Mouse (Mus musculus): ENCODE measurements around the gene Gas1. TPM values are rescaled to one million over a fixed set of nuclear protein-coding genes. Genes with fewer than 3 reads are reported as not detected.

Gene Gas1
- polyA plus RNA-seq, 1 experiment from 2014 or later = 93.4 TPM

DNA sequence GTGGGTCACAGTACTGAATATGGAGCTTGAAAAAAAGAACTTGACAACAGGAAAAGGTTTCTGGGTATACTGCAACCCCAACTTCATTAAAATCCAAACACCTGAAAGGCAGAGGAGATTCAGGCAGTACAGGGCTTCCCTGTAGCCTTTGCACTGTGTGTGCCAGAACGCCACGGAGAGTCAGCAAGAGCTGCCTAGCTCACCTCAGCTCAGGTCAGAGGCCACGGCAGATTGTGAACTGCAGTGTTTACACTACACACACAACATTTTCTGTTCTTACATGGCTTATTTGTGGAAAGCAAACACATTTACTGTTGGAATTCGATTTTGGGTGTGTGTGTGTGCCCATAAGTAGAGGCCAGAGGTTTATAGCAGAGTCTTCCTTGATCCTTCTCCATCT is 5.2 kb upstream of the Gas1 start:
- 0 out of 2 replicates have a peak, but pooled peaks cover 2% of the 10 kb centered on the region for H3K4me1 ChIP-seq (replicated peaks)
- no peak for ATAC-seq
- no peak overlapping the region for H3K4me3 ChIP-seq (replicated peaks)
- no peaks in the 10 kb centered on the region for H3K27me3 ChIP-seq (replicated peaks)
- no peaks in the 10 kb centered on the region for H3K9me3 ChIP-seq
- H3K27ac ChIP-seq = no peak overlapping the region
- no peak overlapping the region for H3K9ac ChIP-seq
- WGBS = 39% methylated on average over 4 of the region's 4 CpGs
- no peaks in the 10 kb centered on the region for H3K36me3 ChIP-seq
- no peak overlapping the region for H3K4me2 ChIP-seq (replicated peaks)

DNA sequence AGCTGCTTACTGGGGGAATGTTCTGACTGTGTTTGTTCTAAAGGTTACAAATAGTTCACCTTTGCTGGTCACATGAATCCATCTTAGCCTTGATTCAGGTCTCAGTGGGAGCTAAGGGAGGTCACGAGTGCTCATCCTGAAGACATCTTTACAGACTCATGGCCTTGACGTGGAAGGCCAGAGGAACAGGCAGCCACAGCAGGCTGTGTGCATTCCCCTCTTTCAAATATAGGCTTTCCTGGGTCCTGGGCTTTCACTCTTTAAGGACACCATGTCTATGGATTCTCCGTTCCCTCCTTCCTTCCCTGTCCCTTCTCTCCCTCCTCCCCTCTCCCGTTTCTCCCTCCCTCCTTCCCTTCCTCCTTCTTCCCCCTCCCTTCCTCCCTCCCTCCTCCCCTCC is 2.5 kb upstream of the Gas1 start:
- H3K27me3 ChIP-seq (replicated peaks) = no peaks in the 10 kb centered on the region; the same call in 1 of the 2 replicates
- no peaks in the 10 kb centered on the region for H3K36me3 ChIP-seq
- H3K9me3 ChIP-seq = no peaks in the 10 kb centered on the region
- 78% methylated on average over 4 of the region's 4 CpGs for WGBS
- H3K4me1 ChIP-seq (replicated peaks) = 0 out of 2 replicates have a peak, but pooled peaks cover 2% of the 10 kb centered on the region
- no peak for ATAC-seq
- H3K4me3 ChIP-seq (replicated peaks) = no peak overlapping the region
- H3K27ac ChIP-seq = no peak overlapping the region
- no peak overlapping the region for H3K4me2 ChIP-seq (replicated peaks)
- H3K9ac ChIP-seq = no peak overlapping the region

DNA sequence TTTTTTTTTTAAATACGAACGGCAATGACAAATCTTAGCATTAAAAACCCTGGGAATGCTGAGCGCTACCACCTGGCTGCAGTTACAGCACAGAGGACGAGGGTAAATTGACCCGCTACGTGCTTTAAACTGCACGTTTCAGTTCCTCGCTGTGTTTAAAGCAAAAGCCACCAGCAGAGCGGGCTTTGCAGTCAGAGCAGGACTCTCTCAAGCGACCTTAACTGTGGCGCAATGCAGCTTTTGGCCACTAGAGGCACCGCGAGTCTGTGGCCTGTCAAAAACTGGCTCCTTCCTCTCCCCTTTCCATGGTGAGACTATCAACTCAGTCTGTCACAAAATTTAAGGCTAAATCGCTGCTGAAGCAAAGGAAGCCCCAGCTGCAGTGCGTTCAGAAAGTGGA is 1.3 kb upstream of the Gas1 start:
- no peak overlapping the region for H3K9ac ChIP-seq
- H3K27me3 ChIP-seq (replicated peaks) = no peaks in the 10 kb centered on the region; the same call in 1 of the 2 replicates
- H3K4me2 ChIP-seq (replicated peaks) = peak overlapping the region; percentile 96
- WGBS = under 1% methylated on average over 15 of the region's 15 CpGs
- ATAC-seq = peak; percentile 11; the same call in 1 of the 2 replicates
- H3K36me3 ChIP-seq = no peaks in the 10 kb centered on the region
- H3K9me3 ChIP-seq = no peaks in the 10 kb centered on the region
- H3K4me1 ChIP-seq (replicated peaks) = peaks cover 6% of the 10 kb centered on the region; the same call in 1 of the 2 replicates
- H3K4me3 ChIP-seq (replicated peaks) = peak overlapping the region; percentile 69
- H3K27ac ChIP-seq = peak overlapping the region; percentile 98

DNA sequence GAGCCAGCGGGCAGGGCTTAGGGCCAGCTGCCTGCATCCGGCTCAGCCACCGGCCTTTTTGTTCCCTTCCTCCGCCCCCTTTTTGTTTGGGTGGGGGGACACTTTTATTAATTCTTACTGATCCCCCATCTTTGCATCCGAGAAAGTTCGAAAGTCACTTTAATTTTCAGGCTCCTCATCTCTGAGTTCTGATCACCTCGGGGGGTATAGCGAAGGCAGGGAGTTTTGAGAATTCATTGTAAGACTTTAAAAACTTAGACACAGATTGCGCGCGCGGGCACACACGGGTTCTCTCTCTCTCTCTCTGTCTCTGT is 589 bp upstream of the Gas1 start:
- Histone ChIP-seq H3K9ac (no peak overlapping the region), H3K27ac (peak overlapping the region; percentile 98), H3K9me3 (no peaks in the 10 kb centered on the region), H3K4me3 (replicated peaks) (peak overlapping the region; percentile 69), H3K36me3 (no peaks in the 10 kb centered on the region), H3K4me2 (replicated peaks) (peak overlapping the region; percentile 96), H3K27me3 (replicated peaks) (no peaks in the 10 kb centered on the region; the same call in 1 of the 2 replicates), H3K4me1 (replicated peaks) (peaks cover 10% of the 10 kb centered on the region; the same call in 1 of the 2 replicates)
- WGBS = 1% methylated on average over 13 of the region's 13 CpGs
- no peak for ATAC-seq

DNA sequence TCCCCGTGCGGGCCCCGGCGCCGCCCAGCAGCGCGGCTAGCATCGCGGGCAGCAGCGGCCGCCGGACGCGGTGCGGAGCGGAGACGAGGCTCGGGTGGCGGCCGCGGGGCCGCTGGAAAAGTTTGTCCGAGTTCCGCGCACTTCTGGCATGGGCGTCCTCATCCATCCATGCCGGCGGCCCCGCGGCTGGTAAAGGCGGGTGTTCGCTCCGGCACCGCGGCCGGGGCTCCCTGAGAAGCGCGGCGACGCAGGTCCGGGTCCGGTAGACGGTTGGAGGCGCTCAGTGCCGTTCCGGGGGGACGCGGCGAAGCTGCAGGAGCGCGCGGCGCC is 424 bp downstream of the Gas1 start:
- Histone ChIP-seq H3K27me3 (replicated peaks) (peaks cover 5% of the 10 kb centered on the region), H3K27ac (peak overlapping the region; percentile 98), H3K9me3 (no peaks in the 10 kb centered on the region), H3K36me3 (no peaks in the 10 kb centered on the region), H3K4me1 (replicated peaks) (peaks cover 15% of the 10 kb centered on the region; the same call in 1 of the 2 replicates), H3K4me3 (replicated peaks) (peak overlapping the region; percentile 69), H3K4me2 (replicated peaks) (peak overlapping the region; percentile 96), H3K9ac (peak overlapping the region; percentile 80)
- under 1% methylated on average over 52 of the region's 53 CpGs for WGBS
- no peak for ATAC-seq

DNA sequence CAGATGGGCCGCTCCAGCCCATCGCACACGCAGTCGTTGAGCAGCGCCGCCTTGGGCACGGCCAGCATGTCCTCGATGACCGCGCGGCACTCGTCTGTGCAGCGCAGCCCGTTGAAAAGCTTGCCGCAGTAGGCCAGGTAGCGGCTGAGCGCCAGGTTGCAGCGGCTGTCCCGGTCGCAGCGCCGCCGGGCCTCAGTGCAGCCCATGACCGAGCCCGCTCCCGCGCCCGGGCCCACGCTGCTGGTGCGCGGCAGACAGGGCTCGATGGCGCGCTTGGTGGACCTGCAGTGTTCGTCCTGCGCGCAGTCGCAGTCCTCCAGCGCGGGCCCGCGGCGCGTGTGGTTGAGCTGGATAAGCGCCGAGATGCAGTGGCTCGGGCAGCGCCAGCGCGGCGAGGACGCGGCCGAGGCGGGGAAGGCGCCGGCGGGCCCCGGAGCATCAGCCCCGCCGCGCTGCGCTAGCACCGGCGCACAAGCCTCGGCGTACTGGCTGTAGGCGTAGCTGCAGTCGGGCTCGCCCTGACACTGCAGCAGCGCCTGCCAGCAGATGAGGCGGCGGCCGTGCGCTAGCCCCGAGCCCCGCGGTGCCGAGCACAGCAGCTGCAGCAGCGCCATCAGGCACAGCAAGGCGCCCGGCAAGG is 909 bp downstream of the Gas1 start:
- peak; percentile 35 for ATAC-seq
- WGBS = under 1% methylated on average over 82 of the region's 82 CpGs
- peaks cover 15% of the 10 kb centered on the region; the same call in 1 of the 2 replicates for H3K4me1 ChIP-seq (replicated peaks)

DNA sequence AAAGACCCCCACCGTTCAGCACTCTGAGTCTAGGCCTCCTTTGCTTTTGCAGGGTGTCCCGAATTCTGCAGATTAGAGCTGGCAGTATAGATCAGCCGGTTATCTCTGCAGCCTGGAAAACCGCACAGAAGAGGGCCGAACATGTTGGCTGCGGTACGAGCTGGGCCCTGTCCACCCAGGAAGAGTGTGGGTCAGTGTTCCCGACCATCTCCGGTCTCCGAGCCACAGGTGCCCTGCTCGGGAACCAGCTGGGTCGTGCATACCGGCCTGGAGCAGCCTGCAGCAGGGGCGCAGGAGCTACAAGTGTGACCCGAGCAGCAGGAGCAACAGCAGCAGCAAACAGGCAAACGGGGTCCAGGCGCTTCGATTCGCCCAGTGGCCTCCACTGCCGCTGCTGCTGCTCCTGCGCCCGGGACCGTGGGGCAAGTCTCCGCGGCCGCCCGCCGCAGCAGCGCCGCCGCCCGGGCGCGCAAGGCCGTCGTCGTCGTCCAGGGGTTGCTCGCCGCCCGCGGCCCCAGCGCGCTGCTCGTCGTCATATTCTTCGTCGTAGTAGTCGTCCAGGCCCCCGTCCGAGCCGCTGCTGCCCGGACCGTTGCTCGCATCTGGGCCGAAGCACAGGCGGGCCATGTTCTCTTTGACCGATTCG is 1.6 kb downstream of the Gas1 start:
- Histone ChIP-seq H3K36me3 (no peaks in the 10 kb centered on the region), H3K27ac (peak overlapping the region; percentile 98), H3K4me2 (replicated peaks) (peak overlapping the region; percentile 96), H3K4me3 (replicated peaks) (peak overlapping the region; percentile 69), H3K4me1 (replicated peaks) (peaks cover 15% of the 10 kb centered on the region; the same call in 1 of the 2 replicates), H3K27me3 (replicated peaks) (peaks cover 10% of the 10 kb centered on the region), H3K9me3 (no peaks in the 10 kb centered on the region), H3K9ac (peak overlapping the region; percentile 80)
- ATAC-seq = peak; percentile 18; the same call in 1 of the 2 replicates
- under 1% methylated on average over 59 of the region's 59 CpGs for WGBS

More for the DNA sequence above, 909 bp downstream of the Gas1 start:
- Histone ChIP-seq H3K4me3 (replicated peaks) (peak overlapping the region; percentile 69), H3K4me2 (replicated peaks) (peak overlapping the region; percentile 96), H3K27me3 (replicated peaks) (peaks cover 9% of the 10 kb centered on the region), H3K9ac (peak overlapping the region; percentile 80), H3K27ac (peak overlapping the region; percentile 98), H3K36me3 (no peaks in the 10 kb centered on the region), H3K9me3 (no peaks in the 10 kb centered on the region)

DNA sequence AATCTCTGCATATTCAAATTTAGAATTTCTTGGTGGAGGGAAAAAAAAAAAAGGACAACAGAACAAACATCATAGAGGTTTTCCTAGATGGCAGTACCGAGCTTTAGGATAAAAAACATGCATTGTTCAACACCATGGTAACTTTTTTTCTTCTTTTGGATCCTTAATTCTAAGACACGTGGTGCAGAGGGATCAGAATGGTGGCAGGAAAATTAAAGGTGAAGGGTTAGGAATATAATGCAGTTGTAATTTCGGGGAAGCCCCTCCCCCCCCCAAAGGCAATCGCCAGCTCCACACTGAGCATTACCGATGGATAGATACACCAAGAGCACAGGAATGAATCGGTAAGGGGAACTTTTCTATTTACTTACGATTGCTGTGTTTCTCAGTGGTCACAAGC is 2.2 kb downstream of the Gas1 start:
- Histone ChIP-seq H3K4me1 (replicated peaks) (peaks cover 15% of the 10 kb centered on the region; the same call in 1 of the 2 replicates), H3K27ac (peak overlapping the region; percentile 98), H3K4me2 (replicated peaks) (peak overlapping the region; percentile 96), H3K9me3 (no peaks in the 10 kb centered on the region), H3K27me3 (replicated peaks) (peaks cover 10% of the 10 kb centered on the region), H3K36me3 (no peaks in the 10 kb centered on the region), H3K4me3 (replicated peaks) (peak overlapping the region; percentile 69), H3K9ac (peak overlapping the region; percentile 80)
- WGBS = 7% methylated on average over 7 of the region's 7 CpGs
- no peak for ATAC-seq

DNA sequence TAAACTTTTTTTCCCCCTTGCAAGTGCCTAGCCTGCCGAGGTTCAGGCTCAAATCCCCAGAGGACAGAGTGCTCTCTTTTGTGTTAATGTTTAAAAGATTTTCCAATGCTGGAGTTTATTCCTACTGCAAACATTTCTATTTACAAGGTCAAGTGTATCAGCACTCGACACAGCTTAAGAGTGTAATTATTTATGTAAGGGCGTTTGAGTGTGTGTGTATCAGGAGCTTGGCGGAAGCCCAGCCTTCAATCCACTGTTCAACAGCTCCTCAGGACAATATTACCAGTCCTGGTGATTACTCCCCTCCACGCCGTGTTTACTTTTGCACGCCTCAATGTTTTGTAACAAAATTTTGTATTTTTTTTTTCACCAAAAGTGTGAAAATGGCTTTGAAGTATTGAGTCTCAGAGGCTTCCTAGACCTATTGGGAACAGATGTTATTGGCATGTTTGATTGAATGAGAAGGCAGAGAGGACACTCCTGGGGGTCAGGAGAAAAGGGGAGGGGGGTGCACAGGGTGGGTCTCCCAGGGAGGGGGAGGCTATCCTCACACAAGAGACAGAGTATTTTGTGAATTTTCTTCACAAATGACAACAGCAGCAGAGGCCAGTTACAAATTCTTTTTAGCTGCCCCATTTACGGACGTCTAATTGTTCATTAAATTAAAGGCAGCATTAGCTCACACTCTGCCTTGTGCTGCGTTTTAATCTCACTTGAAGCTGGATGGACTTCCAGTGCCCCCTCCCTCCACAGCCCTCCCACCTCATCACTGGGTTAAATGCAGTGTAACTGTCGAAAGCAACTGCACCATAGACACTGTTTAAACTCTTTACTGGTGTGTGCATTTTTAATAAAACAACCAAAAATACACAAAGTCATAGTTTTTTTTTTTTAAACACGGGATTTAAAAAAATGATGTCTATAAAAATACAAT is 3.3 kb downstream of the Gas1 start:
- ATAC-seq = no peak
- WGBS = 14% methylated on average over 12 of the region's 12 CpGs
- 0 out of 2 replicates have a peak overlapping the region, but pooled peaks have one; percentile 18 for H3K9ac ChIP-seq

DNA sequence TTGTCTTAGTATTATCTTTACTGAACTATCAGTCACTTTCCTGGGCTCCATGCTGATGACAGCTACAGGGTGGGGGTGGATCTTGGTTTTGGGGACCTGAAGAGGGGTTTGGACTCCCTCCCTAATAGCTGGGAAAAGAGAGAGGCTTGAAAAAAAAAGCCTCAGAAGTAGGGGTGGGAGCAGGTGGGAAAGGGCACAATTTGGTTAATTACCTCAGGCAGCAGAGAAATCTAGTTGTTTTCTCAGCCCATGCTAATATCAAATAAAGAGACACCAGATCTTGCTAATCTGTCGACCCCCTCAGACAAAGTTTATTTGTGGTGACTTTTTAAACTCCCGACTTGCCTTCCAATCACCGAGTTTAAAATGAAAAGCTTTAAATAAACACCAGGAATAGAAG is 4.0 kb downstream of the Gas1 start:
- Histone ChIP-seq H3K4me1 (replicated peaks) (peaks cover 13% of the 10 kb centered on the region; the same call in 1 of the 2 replicates), H3K27ac (0 out of 2 replicates have a peak overlapping the region, but pooled peaks have one; percentile 37), H3K36me3 (no peaks in the 10 kb centered on the region), H3K4me2 (replicated peaks) (peak overlapping the region; percentile 47), H3K9ac (no peak overlapping the region), H3K4me3 (replicated peaks) (no peak overlapping the region), H3K9me3 (no peaks in the 10 kb centered on the region), H3K27me3 (replicated peaks) (peaks cover 12% of the 10 kb centered on the region)
- under 1% methylated on average over 3 of the region's 3 CpGs for WGBS
- no peak for ATAC-seq

More for the DNA sequence above, 3.3 kb downstream of the Gas1 start:
- Histone ChIP-seq H3K4me1 (replicated peaks) (peaks cover 15% of the 10 kb centered on the region; the same call in 1 of the 2 replicates), H3K36me3 (no peaks in the 10 kb centered on the region), H3K27me3 (replicated peaks) (peaks cover 12% of the 10 kb centered on the region), H3K9me3 (no peaks in the 10 kb centered on the region), H3K4me3 (replicated peaks) (peak overlapping the region; percentile 69), H3K4me2 (replicated peaks) (peak overlapping the region; percentile 47), H3K27ac (0 out of 2 replicates have a peak overlapping the region, but pooled peaks have one; percentile 37)

DNA sequence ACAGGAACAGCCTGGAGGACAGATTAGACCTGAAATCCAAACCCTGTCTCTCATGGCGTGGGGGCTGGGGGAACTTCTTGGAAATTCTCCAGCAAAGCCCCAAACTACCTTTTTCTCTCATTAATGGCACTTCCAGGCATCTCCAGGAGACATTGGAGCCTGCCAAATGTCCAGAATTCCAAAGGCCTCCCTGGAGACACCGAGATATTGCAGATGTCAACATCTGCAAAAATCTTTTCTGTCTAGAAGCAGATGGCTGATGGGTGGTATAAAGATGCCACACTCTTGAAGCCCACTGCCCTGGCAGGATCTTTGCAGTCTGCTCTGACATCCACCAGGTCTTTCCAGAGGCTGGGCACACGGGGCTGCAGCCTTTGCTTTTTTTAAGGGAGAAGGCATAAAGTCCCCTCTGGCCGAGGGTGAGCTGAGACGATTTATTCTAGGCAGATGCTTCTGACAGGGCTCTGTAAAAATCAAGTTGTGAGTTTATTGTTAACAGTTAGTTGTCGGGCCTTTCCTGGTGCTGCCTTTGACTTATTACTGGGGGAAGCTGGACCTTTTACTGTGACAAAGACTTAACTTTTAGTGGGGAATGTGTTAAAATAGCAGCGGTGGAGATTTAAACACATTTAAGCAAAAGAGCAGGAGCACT is 4.7 kb downstream of the Gas1 start:
- ATAC-seq = no peak
- WGBS = 26% methylated on average over 7 of the region's 7 CpGs

More for the DNA sequence above, 4.7 kb downstream of the Gas1 start:
- no peak overlapping the region for H3K4me3 ChIP-seq (replicated peaks)
- H3K4me1 ChIP-seq (replicated peaks) = peaks cover 13% of the 10 kb centered on the region; the same call in 1 of the 2 replicates
- H3K27me3 ChIP-seq (replicated peaks) = peaks cover 12% of the 10 kb centered on the region
- H3K4me2 ChIP-seq (replicated peaks) = no peak overlapping the region
- no peaks in the 10 kb centered on the region for H3K9me3 ChIP-seq
- no peak overlapping the region for H3K27ac ChIP-seq
- no peaks in the 10 kb centered on the region for H3K36me3 ChIP-seq
- H3K9ac ChIP-seq = no peak overlapping the region
